In genomic region chr11:85842596-85843346, GRCm38 (mm10) we compare ENCODE assay signal across 8 mouse cellular contexts. TPM values are rescaled to one million over a fixed set of nuclear protein-coding genes. Genes with fewer than 3 reads are reported as not detected.
DNase-seq lines count a peak whose midpoint lies in the region; ATAC-seq lines count a peak whose summit lies in the region.
"Had no signal": no experiment of that assay in that cellular context is flagged by ENCODE, and none has a peak within 500 bp of the region (broad histone marks: within the 10 kb centered on the region; RNA-seq: fewer than 3 reads in every experiment).

No protein-coding gene starts in this region.

- H3K4me1 ChIP-seq in heart, embryonic 14.5 days (ENCODE audit: control insufficient read depth in 2 of 2, insufficient read depth in 2 of 2, low read length in 2 of 2) = peaks cover 18 to 35% of the 10 kb centered on the region in 2 experiments
- peaks cover 26% of the 10 kb centered on the region for H3K4me1 ChIP-seq in limb, embryonic 11.5 days (ENCODE audit: control insufficient read depth, insufficient read depth, low read length)
- H3K4me1 ChIP-seq in neural tube, embryonic 12.5 days = peaks cover 24% of the 10 kb centered on the region

- ATAC-seq in heart, embryonic 14.5 days (ENCODE audit: insufficient number of reproducible peaks, insufficient read depth, low FRiP score, low read depth) = no peak
- no peak for ATAC-seq in limb, embryonic 11.5 days (ENCODE audit: insufficient number of reproducible peaks, low FRiP score, low TSS enrichment, low read depth)
- ATAC-seq in neural tube, embryonic 12.5 days (ENCODE audit: low FRiP score, low read depth) = no peak

- peak overlapping the region; percentile 94 for H3K4me2 ChIP-seq in heart, embryonic 14.5 days (ENCODE audit: low read length)
- peak overlapping the region; percentile 74 for H3K4me2 ChIP-seq in limb, embryonic 11.5 days (ENCODE audit: low read depth, severe bottlenecking)
- peak overlapping the region; percentile 76 for H3K4me2 ChIP-seq in neural tube, embryonic 12.5 days (replicated peaks)

- peaks cover 70% of the 10 kb centered on the region for H3K27me3 ChIP-seq in heart, embryonic 14.5 days (ENCODE audit: control insufficient read depth, insufficient read depth, low read length)
- H3K27me3 ChIP-seq in limb, embryonic 11.5 days (ENCODE audit: control insufficient read depth, insufficient read depth, low read length) = peaks cover 39% of the 10 kb centered on the region
- H3K27me3 ChIP-seq in neural tube, embryonic 12.5 days (replicated peaks) = peaks cover 80% of the 10 kb centered on the region

- no peaks in the 10 kb centered on the region for H3K9me3 ChIP-seq in heart, embryonic 14.5 days (ENCODE audit: control insufficient read depth, low read length)
- no peaks in the 10 kb centered on the region; the same call in 1 of the 2 replicates for H3K9me3 ChIP-seq in limb, embryonic 11.5 days (ENCODE audit: control insufficient read depth, low read length)
- H3K9me3 ChIP-seq in neural tube, embryonic 12.5 days = no peaks in the 10 kb centered on the region

- intact Hi-C loops in gastrocnemius, postnatal 14 days (cut with DNase I; ENCODE audit: low total_unique reads) = no loop called here

- H3K27ac ChIP-seq in heart, embryonic 14.5 days (replicated peaks in 1 of 2; ENCODE audit: control insufficient read depth in 1 of 2, insufficient read depth in 1 of 2, low read depth in 2 of 2, low read length in 2 of 2) = no peak overlapping the region
- H3K27ac ChIP-seq in limb, embryonic 11.5 days (replicated peaks; ENCODE audit: low read depth, low read length) = peak overlapping the region; percentile 5; the same call in 1 of the 2 replicates
- no peak overlapping the region for H3K27ac ChIP-seq in neural tube, embryonic 12.5 days

- peak; percentile 27 for DNase-seq in thymus, postnatal 4 days
- no peak for DNase-seq in thymus, postnatal 25 days
- peak; percentile 63 for DNase-seq in limb, embryonic 11.5 days (ENCODE audit: low spot score)
- DNase-seq in c-Kit-positive CD71-positive TER-119-positive erythroid progenitor cells, embryonic 14.5 days (ENCODE audit: low spot score) = no peak
- no peak for DNase-seq in gastrocnemius, postnatal 14 days

- WGBS in heart, embryonic 14.5 days = 7% methylated on average over 24 of the region's 24 CpGs
- 6% methylated on average over 24 of the region's 24 CpGs for WGBS in limb, embryonic 11.5 days
- 5% methylated on average over 24 of the region's 24 CpGs for WGBS in neural tube, embryonic 12.5 days

- no peaks in the 10 kb centered on the region for H3K36me3 ChIP-seq in heart, embryonic 14.5 days (ENCODE audit: control insufficient read depth, insufficient read depth, low read length)
- no peaks in the 10 kb centered on the region for H3K36me3 ChIP-seq in limb, embryonic 11.5 days (ENCODE audit: control insufficient read depth, insufficient read depth, low read length)
- no peaks in the 10 kb centered on the region for H3K36me3 ChIP-seq in neural tube, embryonic 12.5 days

- H3K9ac ChIP-seq in heart, embryonic 14.5 days (ENCODE audit: low read length) = peak overlapping the region; percentile 73; the same call in 1 of the 2 replicates
- H3K9ac ChIP-seq in limb, embryonic 11.5 days (ENCODE audit: low read length) = no peak overlapping the region
- no peak overlapping the region for H3K9ac ChIP-seq in neural tube, embryonic 12.5 days

- H3K4me3 ChIP-seq in heart, embryonic 14.5 days (ENCODE audit: control insufficient read depth in 1 of 2, insufficient read depth in 1 of 2, low read depth in 1 of 2, low read length in 2 of 2) = peak overlapping the region; percentile 54 to 76
- no peak overlapping the region; the same call in 1 of the 2 replicates for H3K4me3 ChIP-seq in limb, embryonic 11.5 days (ENCODE audit: low read depth, low read length)
- peak overlapping the region; percentile 44; the same call in 1 of the 2 replicates for H3K4me3 ChIP-seq in neural tube, embryonic 12.5 days

RNA-seq across cellular contexts. Expression of gene Gm11444, which starts 7.4 kb away (rescaled TPM):
- not detected in 2 replicates for polyA plus RNA-seq in heart, embryonic 14.5 days (2014; fragmentation: Nextera tagmentation; extraction: Ambion mirVana)
- not detected in 2 replicates for polyA plus RNA-seq in limb, embryonic 11.5 days (2014; fragmentation: Nextera tagmentation; extraction: Ambion mirVana)
- not detected in 2 replicates for polyA plus RNA-seq in neural tube, embryonic 12.5 days (2016; fragmentation: Nextera tagmentation; extraction: Ambion mirVana)
- total RNA-seq in gastrocnemius, postnatal 14 days (2021) = not detected
- polyA plus RNA-seq: large intestine, adult 2 months had no signal

RNA-seq across cellular contexts. Expression of gene Tbx2, which starts 10.4 kb away (rescaled TPM):
- polyA plus RNA-seq in heart, embryonic 14.5 days (2014; fragmentation: Nextera tagmentation; extraction: Ambion mirVana) = 2.2 and 4.0 TPM in 2 replicates
- polyA plus RNA-seq in limb, embryonic 11.5 days (2014; fragmentation: Nextera tagmentation; extraction: Ambion mirVana) = 11.3 and 14.9 TPM in 2 replicates
- 4.7 and 5.3 TPM in 2 replicates for polyA plus RNA-seq in neural tube, embryonic 12.5 days (2016; fragmentation: Nextera tagmentation; extraction: Ambion mirVana)
- 10 to 100 TPM in 1 of 2 experiments, 1 to 10 TPM in 1; 9.7 to 10.1 TPM for total RNA-seq in gastrocnemius, postnatal 14 days (2021)

RNA-seq across cellular contexts. Expression of gene Tbx4, which starts 43.5 kb away (rescaled TPM):
- 0.11 and 0.23 TPM in 2 replicates for polyA plus RNA-seq in heart, embryonic 14.5 days (2014; fragmentation: Nextera tagmentation; extraction: Ambion mirVana)
- 36.3 and 36.7 TPM in 2 replicates for polyA plus RNA-seq in limb, embryonic 11.5 days (2014; fragmentation: Nextera tagmentation; extraction: Ambion mirVana)
- 0.39 and 0.61 TPM in 2 replicates for polyA plus RNA-seq in neural tube, embryonic 12.5 days (2016; fragmentation: Nextera tagmentation; extraction: Ambion mirVana)
- 1 to 10 TPM; 1.7 to 2.6 TPM for total RNA-seq in gastrocnemius, postnatal 14 days (2021)

Comparison
In these comparisons a context has a peak if more than half of its experiments do, and no peak if none do; other contexts are left out.
1. DNase-seq: peak in thymus, postnatal 4 days (single experiment) and limb, embryonic 11.5 days (single experiment); none in thymus, postnatal 25 days (single experiment), c-Kit-positive CD71-positive TER-119-positive erythroid progenitor cells, embryonic 14.5 days (single experiment) and gastrocnemius, postnatal 14 days (single experiment).
2. RNA of gene Tbx4, which starts 43.5 kb away (polyA plus RNA-seq): 36.3 to 36.7 TPM in limb, embryonic 11.5 days; 0.39 to 0.61 TPM in neural tube, embryonic 12.5 days and 0.11 to 0.23 TPM in heart, embryonic 14.5 days; every median in the first group is over 10 times any median in the second.
3. Peak in every context shown above with its lines, with median percentiles within 50 percentile points of each other: H3K4me2 ChIP-seq.